Mouse (Mus musculus): ENCODE results near the gene Pin1rt1.

- TF ChIP-seq CTCF (IDR thresholded peaks at IDR 0.05; ENCODE audit: low read depth) (no peak), EP300 (IDR thresholded peaks at IDR 0.05; ENCODE audit: low read depth) (no peak)
Observed at GRCm38 (mm10) chr2:104748652-104749183, 32.5 kb upstream of the Pin1rt1 start.

Data from heart, postnatal 0 days (tissue).